Mouse (Mus musculus) gastrocnemius, postnatal 14 days (tissue): Measurements from ENCODE around the gene Saysd1. TPM values are rescaled to one million over a fixed set of nuclear protein-coding genes. Genes with fewer than 3 reads are reported as not detected.

Source experiments
- DNase-seq: peaks from one replicate; pipeline ENCODE4 v3.0.0; 2021; ENCODE audit warnings: mixed read lengths
- intact Hi-C: fragments of 180-260 bp; cut with DNase I; formaldehyde crosslinking; loops from one replicate; pipeline ENCODE4 v1.15.1; 2025; ENCODE audit warnings: low total_unique reads
- total RNA-seq, 2 experiments: library from RNA; stranded (reverse); gene quantifications; 2 replicates each; pipeline ENCODE4 v1.2.3; 2021

Gene Saysd1
- total RNA-seq, 2 experiments from 2014 or later, result 1.7 to 1.8 TPM

DNA sequence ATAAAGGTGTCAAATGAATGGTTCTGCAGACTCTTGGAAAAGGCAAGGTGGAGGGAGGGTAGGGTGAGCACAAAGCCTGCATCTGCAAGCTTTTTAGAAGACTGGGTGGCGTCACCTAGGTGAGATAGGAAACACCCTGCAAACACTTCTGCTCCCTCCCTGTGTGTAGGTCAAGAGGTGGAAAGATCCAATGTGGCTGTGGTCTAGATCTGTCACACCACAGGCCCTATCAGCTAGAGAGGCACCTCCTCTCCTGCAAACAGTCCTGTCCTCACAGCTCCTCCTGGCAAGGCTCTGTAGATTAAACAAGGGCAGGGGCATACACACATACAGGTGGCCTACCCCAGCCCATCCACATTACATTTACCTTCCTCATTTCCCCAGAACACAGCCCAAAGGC is 30.1 kb upstream of the Saysd1 start:
- intact Hi-C loops, result no loop called here
- DNase-seq, result no peak

DNA sequence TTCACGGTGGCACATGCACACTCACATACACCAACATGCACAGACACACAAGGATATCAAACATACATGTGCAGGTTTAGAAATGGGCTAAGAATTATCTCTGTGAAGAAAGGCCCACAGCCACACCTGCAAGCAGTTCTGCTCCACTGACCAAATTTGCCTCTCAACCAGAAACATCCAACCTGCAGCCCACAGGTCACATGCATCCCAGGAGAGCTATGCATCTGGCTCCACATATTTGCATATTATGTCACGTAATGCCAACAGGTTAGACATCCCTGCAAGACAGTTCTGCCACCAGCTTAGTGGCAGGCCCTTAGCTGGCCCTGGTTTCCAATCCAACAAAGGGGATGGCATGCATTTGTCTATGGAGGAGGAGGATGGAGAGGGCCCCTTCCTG is 29.7 kb upstream of the Saysd1 start:
- no peak for DNase-seq
- intact Hi-C loops, result no loop called here

DNA sequence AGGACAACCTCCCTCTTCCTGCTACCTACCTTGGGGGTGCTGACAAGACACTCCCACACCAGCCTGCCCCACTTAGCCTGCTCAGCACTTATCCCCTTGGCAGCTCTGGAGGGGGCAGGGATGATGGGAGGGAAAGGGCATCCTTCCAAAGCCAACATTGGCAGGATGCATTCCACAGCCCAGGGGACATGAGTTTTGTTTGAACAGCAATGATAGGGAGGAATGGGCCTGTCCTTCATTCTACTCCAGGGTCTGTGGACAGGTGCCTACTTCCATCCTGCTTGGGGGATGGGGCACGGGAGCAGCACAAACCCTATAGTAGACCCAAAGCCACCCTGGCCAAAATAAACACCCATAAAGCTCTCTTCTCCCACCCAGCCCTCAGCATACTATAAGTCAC is 27.1 kb upstream of the Saysd1 start:
- intact Hi-C loops, result no loop called here
- no peak for DNase-seq

DNA sequence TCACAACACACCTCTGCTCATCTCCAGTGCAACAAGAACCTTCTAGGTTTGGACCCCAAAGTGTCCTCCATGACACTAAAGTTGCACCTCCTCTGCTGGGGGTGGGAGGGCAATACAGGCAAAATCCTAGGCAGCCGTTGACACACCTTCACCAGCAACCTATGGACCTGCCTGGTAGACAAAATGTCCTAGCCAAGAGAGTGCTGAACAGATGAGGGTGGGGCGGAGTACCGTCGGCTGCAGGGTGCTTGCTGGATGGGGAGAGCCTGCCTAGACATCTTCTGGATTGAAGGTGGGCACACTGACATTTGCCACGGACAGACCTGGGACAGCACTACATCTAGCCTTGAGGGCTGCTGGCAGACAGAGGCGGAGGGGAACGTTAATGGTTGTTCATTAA is 26.1 kb upstream of the Saysd1 start:
- intact Hi-C loops, result no loop called here
- DNase-seq, result no peak

DNA sequence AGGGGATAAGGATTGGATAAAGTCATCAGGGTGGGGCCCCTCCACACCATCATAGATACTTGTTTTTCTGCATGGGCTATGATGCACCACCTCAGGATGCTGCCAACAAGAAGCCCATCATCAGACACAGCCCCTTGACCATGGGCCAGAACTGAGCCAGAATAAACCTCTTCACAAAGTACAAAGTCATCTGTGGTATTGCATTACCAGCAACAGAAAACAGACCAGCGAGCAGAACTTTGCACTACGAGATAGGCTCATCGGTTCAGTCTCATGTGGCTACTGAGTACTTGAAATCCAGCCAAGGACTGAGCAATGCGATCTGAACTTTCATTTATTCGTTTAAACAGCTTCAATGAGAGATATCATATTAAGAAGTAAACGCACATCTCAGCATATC is 24.4 kb upstream of the Saysd1 start:
- DNase-seq, result peak; percentile 53
- intact Hi-C loops, result no loop called here

DNA sequence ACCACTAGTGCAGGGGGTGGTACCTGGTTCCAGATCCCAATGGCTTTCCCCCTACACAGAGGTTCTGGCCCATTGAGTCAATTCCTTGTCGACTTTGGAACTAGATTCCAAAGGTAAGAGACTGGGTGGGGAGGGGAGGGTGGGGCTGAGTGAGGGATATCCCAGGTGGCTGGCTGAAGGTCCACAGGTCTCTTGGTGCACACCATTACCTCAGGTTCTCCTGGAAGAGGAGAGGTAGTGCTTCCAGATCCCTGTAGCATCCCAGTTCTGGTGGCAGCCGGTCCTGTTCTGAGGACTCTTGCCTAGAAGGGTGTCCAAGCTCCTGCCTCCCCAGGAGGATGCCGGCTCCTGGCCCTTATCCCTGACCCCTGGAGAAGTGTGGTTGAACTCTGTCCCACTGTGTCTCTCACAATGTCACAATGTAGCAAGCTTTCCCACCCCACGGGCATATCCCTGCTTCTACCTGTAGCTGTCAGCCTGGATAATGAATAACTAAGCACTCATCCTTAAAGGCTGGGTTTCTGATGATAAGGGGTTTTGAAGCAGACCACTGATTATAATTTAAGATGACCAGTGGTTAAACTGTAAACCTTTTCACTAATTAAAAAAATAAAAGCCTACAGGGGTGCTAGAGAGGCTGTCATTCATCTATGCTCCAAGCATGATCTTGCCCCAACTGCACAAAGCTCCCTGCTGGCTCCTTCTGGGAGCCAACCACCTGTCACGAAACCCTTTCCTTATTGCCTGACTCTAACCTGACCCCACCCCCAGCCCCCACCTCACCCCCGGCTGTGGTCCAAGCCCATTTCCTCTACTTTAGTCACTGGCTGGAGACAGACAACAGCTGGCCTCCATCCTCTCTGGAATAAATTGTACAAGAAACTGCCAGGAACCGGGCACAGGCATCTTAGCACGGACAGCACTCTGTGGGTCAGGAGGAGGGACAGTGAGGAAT is 20.7 kb upstream of the Saysd1 start:
- no peak for DNase-seq
- intact Hi-C loops, result no loop called here

DNA sequence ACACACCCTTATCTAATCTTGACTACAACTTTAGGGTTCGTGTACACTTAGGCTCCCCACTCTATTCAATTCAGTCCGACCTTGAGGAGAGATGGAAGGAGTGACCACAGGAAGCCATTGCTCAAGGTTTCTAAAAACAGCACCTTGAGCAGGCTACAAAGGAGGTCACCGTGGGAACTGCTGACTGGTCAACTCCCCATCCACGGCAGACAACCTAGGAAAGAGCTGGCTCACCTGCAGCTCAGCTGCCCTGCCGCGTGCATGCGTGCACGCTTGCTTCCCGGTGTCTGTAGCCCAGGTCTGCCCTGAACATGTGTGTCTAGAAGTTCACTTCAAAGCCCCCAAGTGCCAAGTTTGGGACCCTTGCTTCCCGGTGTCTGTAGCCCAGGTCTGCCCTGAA is 19.3 kb upstream of the Saysd1 start:
- DNase-seq, result no peak
- intact Hi-C loops, result no loop called here

DNA sequence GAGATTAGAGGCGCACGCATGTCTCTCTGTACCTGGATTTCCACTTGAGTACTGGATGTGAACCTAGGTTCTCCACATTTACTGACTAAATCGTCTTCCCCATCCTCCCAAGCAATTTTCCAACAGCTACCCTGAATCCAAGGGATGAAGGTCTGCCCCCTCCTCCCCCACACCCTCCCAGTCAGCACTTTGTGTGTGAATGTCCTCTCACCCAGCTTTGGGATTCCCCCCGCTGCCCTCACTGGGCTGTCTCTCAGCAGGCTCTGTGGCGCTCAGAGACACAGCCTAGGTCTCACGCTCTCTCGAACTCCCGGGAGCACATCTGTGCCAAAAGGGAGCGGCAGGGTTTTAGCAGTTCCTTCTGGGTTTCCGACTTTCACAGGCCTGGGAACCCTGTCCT is 17.4 kb upstream of the Saysd1 start:
- DNase-seq, result no peak
- intact Hi-C loops, result no loop called here

DNA sequence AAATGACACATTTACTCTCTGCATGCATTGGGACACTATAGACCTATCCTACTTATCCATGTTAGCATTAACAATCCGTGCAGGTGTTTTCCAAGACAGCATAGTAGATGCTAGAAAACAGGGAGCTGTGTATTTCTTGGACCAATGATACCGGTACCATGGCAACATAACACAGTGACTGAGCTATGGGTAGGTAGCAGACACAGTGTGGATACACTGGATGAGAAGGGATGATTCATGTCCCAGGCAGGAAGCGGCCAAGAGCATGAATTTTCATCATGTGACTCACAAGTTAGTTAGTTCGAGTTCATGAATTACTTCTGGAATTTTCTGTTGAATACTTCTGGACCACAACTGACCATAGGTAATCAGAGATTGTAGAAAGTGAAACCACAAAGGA is 16.6 kb upstream of the Saysd1 start:
- intact Hi-C loops, result no loop called here
- no peak for DNase-seq

DNA sequence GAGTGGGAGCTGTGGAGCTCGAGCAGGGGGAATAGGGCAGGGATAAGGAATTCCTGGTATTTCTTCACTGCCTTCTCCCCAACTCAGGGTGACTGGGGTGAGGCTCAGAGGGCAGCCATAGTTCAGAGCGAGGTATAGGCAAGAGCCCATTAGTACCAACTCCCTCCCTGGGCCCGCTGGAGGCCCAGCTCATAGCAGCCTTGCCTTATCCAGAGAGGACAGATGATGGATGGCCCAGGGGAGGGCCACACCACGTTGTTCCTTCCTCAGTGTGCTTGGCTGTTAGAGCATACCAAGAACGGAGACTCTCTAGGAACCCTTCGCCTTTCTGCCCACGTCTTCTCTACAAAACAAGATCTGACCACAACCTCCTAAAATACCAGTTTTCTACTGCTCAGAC is 15.9 kb upstream of the Saysd1 start:
- intact Hi-C loops, result no loop called here
- DNase-seq, result no peak

DNA sequence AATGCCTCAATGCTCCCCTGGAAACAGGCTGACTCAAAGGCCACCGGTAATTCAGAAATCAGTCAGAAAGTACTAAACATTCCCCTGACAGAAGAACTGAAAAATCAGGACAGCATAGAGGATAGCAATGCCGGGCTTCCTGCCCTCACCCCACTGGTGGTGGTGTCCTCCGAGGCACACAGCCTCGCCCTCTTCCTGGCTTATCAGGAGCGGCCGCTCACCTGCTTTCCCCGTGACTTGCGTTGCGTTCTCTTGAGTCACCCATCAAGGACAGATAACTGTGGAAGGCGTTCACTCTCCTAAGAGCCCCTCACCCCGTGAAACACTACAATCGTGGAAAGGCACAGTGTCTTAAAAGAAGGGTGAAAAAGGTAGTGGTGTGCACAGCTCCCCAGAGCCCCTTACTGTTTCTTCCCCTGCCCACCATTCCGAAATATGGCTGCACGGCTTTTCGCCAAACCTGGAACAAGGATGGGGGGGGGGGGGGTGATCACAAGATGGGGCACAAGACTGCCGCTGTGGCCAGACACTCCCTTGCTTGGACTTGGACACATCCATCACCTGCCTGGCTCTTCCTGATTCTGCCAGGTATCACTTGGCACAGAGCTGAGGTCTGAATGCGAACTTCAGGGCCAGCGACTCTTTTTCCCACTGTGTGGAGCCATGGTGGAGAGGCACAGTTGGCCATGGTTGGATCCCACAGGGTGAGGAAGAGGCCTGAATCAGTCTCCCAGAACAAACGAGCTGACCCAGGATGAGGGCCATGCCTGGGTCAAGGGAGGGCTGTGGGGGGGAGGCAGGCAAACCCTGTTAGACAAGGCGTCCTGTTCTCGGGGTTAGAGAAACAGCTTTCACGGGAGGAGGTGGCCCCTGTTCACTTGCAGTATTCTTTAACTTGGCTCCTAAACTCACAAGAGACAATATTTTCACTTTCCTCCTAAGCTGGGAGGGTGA is 11.1 kb upstream of the Saysd1 start:
- intact Hi-C loops, result no loop called here
- DNase-seq, result no peak

DNA sequence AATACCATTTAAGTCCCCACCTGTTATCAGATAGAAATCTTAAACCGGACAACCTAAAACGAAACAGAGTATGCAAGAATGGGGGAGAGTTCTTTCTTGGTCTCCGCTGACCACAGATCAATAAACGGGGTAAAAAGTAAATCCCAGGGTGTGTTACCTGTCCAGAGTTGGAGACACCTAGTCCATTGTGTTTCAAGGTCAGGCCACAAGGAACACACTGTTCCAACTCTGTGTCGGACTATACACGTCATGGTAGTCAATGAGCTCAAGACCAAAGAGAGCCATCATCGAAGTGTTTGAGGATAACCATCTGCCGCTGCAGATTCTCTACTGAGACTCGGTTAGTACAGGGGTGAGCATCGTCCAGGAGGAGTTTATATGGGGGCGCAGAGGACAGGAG is 10.2 kb upstream of the Saysd1 start:
- no peak for DNase-seq
- intact Hi-C loops, result no loop called here

DNA sequence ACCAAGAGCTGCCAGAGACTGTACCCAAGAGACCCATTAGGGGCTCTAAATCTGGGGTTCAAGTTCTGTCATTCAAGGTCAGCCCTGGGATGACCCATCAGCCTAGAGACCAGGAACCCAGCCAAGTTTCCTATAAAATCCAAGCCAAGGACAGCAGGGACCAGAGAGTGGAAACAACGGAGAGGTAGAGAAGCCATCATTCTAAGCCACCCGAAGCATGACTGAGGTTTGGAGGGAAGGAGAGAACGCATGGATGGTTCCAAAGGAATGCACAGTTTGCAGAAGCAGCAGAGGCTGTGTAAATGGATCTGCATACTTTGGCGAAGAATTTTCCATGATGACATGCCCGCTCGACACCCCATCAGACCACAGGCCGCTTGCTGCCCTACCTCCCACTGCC is 9.5 kb upstream of the Saysd1 start:
- DNase-seq, result no peak
- intact Hi-C loops, result no loop called here

DNA sequence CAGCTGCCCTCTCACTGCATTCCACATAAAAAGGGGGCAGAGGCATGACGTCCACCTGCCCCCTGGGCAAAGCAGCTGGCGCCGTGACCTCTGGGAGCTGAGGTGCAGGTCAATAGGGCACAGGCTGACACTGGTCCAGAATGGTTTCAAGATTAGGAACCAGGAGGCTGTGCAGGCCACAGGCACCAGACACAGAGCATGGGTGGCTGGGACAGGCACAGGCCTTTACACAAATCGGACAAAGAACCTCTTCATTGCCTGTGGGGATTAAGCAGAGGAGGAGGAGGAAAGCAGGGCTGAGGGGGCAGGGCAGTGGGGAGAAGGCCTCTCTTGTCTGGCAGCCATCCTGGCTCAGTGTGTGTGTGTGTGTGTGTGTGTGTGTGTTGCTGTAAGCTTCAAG is 5.8 kb upstream of the Saysd1 start:
- no peak for DNase-seq
- intact Hi-C loops, result no loop called here

DNA sequence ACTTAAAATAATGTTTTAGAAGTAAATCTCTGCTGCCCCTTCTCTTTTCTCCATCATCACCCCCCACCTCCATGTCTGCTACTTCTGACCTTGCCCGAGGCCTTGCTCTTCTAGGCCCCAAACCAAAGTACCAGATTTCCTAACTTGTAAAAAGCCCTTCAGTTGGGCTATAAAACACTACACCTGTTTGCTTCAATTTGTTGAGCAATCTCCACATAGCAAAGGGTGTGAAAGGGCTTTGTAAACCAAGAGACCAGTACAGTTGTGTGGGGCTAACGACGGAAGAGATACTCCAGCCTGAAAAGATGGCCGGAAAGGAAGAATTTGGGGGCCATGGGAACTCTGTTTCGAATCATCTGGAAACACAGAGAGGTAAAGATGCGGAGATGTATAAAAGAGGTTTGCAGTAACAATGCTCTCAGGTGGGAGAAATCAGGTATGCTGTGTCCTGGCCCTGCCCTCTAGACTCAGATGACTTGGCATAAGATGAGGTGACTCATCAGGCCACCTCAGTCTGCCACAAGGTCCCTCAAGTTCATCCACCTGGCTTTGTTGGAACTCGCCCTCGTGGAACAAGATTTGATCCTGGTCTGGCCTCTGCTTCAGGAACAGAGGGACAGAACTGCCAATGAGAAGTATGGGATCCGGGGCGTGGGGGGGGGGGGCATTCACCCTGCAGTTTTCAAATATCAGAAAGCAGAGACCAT is 3.2 kb downstream of the Saysd1 start:
- intact Hi-C loops, result no loop called here
- no peak for DNase-seq

DNA sequence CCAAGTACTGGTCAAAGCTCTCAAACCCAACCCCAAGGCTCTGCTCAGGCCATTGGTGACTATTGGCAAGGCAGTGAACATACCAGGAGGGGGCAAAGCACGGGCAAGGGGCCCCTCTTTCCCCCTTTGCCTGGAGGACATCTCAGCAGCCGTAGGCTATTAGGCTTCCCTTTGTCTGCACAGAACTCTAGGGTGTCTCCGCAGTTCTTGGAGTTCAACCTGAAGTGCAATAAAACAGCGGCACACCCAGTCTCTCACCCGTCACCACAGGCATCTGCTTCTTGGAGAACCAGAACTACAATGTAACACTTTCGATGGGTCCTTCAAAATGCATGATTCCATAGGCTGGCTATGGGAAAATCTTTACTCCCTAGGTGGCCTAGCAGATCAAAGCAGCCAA is 10.2 kb downstream of the Saysd1 start:
- intact Hi-C loops, result loop anchor here (10.0 kb wide), 1 partner anchor 67 kb away; no protein-coding TSS in a partner anchor
- no peak for DNase-seq

DNA sequence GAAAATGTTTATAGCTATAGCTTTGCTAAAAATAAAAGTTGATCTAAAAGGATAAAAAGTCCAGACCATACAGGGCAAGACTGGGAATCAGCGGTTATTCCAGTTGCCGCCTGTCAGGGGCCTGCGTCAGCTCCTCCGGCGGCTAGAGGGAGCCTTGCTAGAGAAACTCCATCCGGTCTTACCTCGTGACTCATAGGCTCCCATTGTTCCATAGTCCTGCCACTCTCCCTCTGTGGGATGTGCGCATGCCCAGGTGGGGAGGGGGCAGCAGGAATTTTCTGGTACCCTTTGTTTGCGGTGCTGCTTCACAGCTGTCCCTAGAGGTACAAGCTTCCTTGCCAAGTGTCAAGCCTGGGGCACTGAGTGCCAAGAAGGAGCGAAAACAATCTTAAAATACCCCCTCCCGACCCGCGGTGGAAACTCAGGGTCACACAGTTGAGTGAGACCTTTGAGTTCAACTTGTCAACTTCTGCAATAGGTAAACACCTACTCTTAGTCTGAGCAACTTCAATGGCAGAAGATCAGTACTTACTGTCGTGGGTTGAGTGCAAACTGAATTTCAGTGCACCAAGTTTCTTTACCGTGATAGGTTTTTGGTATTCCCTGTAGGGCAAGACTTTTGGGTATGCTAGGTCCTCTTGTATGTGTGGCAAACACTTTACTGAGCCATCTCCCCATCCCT is 10.8 kb downstream of the Saysd1 start:
- DNase-seq, result no peak
- intact Hi-C loops, result loop anchor here (10.0 kb wide), 1 partner anchor 67 kb away; no protein-coding TSS in a partner anchor

DNA sequence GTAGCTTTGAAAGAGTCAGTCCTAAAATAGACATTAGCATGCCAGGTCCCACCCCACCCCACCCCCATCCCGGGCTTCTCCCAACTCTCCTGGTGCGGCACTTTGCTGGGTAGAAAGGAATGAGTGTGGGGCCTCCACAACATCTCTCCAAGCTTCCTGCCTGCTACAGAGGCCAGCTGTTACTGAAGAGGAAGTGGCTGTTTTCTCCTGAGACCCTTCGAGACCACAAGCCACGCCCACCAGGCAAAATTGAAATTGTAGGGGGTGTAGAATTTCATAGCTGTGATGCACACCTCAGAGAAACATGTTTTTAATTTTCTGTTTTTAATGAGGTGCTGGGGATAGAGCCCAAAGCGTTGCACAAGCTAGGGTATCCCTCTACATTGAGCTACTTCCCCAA is 17.5 kb downstream of the Saysd1 start:
- intact Hi-C loops, result loop anchor here (10.0 kb wide), 1 partner anchor 74 kb away; no protein-coding TSS in a partner anchor
- DNase-seq, result no peak

DNA sequence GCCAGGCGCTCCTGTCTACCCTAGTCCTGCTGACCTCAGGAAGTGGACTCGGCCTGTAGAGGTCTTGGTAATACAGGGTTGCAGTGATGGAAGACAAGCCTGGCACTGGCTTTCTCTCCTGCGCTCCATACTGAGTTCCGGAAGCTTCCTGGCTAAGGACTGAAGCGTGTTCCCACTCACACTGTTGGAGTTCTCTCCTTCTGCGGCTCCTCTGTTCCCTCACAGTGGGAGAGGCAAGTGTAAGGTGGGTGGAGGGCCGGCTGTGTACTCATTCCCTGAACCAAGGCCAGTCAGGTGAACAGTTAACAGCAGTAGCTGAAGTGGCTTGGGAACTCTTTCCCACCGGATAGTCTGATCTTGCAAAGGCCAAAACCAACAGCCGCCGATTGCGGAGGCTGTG is 18.3 kb downstream of the Saysd1 start:
- intact Hi-C loops, result loop anchor here (10.0 kb wide), 1 partner anchor 75 kb away; no protein-coding TSS in a partner anchor
- DNase-seq, result no peak
